Mouse (Mus musculus): Measurements from ENCODE around the gene Tfcp2. TPM values are rescaled to one million over a fixed set of nuclear protein-coding genes. Genes with fewer than 3 reads are reported as not detected.

Gene Tfcp2
- polyA plus RNA-seq, 2 experiments, result 23.2 to 30.5 TPM

DNA sequence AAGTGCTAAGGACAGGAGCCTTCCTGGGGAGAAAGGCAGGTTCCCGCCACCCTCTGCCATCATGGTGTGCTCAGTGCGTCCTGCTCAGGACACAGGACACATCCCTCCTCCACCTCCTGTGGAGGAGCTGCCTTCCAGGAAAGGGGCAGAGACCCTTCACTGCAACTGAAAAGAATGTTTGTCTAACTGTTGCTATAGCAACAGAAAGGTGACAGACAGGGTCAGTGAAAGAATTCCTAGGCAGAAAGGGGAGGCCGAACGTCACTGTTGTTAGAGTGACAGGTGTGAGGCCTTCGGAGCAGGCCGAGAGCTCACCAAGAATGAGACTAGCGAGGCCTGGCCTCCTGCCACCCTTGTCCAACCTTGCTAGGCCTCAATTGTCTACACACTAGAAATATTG lies 65.4 kb downstream of the Tfcp2 start:
- H3K4me3 ChIP-seq (replicated peaks; ENCODE audit: low read length), result no peak overlapping the region
- H3K27ac ChIP-seq (replicated peaks; ENCODE audit: low read depth, low read length), result no peak overlapping the region
- H3K27me3 ChIP-seq (ENCODE audit: control insufficient read depth, insufficient read depth, low read length), result no peaks in the 10 kb centered on the region
- WGBS, result 84% methylated on average over 7 of the region's 7 CpGs
- H3K9ac ChIP-seq (ENCODE audit: low read depth, low read length, severe bottlenecking), result no peak overlapping the region
- H3K4me2 ChIP-seq (replicated peaks; ENCODE audit: low read depth, low read length, severe bottlenecking), result no peak overlapping the region
- H3K36me3 ChIP-seq (ENCODE audit: control insufficient read depth, insufficient read depth, low read length), result peaks cover 74% of the 10 kb centered on the region
- no peaks in the 10 kb centered on the region for H3K9me3 ChIP-seq (ENCODE audit: control insufficient read depth, low read length)
- ATAC-seq (ENCODE audit: low FRiP score, low read depth) (no peak), DNase-seq (ENCODE audit: low spot score) (peak; percentile 18)
- no peak for TF ChIP-seq POLR2A (IDR thresholded peaks at IDR 0.05; ENCODE audit: borderline replicate concordance, extremely low read depth, insufficient read depth, insufficient read length)
- peaks cover 9% of the 10 kb centered on the region for H3K4me1 ChIP-seq (ENCODE audit: control insufficient read depth, insufficient read depth, low read length)

DNA sequence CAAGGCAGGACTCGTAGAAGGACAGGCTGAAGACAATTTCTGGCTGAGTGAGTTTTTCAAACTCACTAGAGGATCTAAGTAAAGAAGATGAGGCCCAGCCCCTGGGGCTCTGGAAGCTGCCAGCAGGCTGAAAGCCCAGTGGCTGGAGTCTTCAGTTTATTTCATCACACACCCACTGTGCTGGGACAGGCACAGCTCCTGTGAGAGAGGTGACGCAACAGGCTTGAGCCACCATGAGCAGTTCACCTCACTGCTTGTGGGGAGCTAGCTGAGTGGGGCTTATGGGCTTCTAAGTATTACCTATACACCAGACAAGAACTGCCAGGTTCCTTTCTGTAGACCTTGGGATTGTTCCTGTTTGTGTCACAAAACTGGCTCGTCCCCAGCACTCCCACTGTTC lies 66.2 kb downstream of the Tfcp2 start:
- H3K36me3 ChIP-seq (ENCODE audit: control insufficient read depth, insufficient read depth, low read length), result peaks cover 83% of the 10 kb centered on the region
- no peak for TF ChIP-seq POLR2A (IDR thresholded peaks at IDR 0.05; ENCODE audit: borderline replicate concordance, extremely low read depth, insufficient read depth, insufficient read length)
- no peak overlapping the region for H3K4me3 ChIP-seq (replicated peaks; ENCODE audit: low read length)
- WGBS, result 87% methylated on average over 3 of the region's 3 CpGs
- no peak overlapping the region for H3K9ac ChIP-seq (ENCODE audit: low read depth, low read length, severe bottlenecking)
- no peak overlapping the region for H3K4me2 ChIP-seq (replicated peaks; ENCODE audit: low read depth, low read length, severe bottlenecking)
- no peaks in the 10 kb centered on the region for H3K27me3 ChIP-seq (ENCODE audit: control insufficient read depth, insufficient read depth, low read length)
- ATAC-seq (ENCODE audit: low FRiP score, low read depth) (no peak), DNase-seq (ENCODE audit: low spot score) (no peak)
- H3K27ac ChIP-seq (replicated peaks; ENCODE audit: low read depth, low read length), result no peak overlapping the region
- H3K4me1 ChIP-seq (ENCODE audit: control insufficient read depth, insufficient read depth, low read length), result peaks cover 3% of the 10 kb centered on the region; the same call in 1 of the 2 replicates
- H3K9me3 ChIP-seq (ENCODE audit: control insufficient read depth, low read length), result no peaks in the 10 kb centered on the region

- WGBS, result 78% methylated on average over 4 of the region's 4 CpGs
- Histone ChIP-seq H3K36me3 (ENCODE audit: control insufficient read depth, insufficient read depth, low read length) (peaks cover 89% of the 10 kb centered on the region), H3K9me3 (ENCODE audit: control insufficient read depth, low read length) (no peaks in the 10 kb centered on the region), H3K9ac (ENCODE audit: low read depth, low read length, severe bottlenecking) (no peak overlapping the region), H3K4me3 (replicated peaks; ENCODE audit: low read length) (no peak overlapping the region), H3K4me2 (replicated peaks; ENCODE audit: low read depth, low read length, severe bottlenecking) (no peak overlapping the region), H3K4me1 (ENCODE audit: control insufficient read depth, insufficient read depth, low read length) (no peaks in the 10 kb centered on the region), H3K27ac (replicated peaks; ENCODE audit: low read depth, low read length) (no peak overlapping the region), H3K27me3 (ENCODE audit: control insufficient read depth, insufficient read depth, low read length) (no peaks in the 10 kb centered on the region)
- TF ChIP-seq POLR2A (IDR thresholded peaks at IDR 0.05; ENCODE audit: borderline replicate concordance, extremely low read depth, insufficient read depth, insufficient read length), result no peak
- DNase-seq (ENCODE audit: low spot score), result no peak
- no peak for ATAC-seq (ENCODE audit: low FRiP score, low read depth)
Observed at GRCm38 (mm10) chr15:100478925-100479324, 72.9 kb downstream of the Tfcp2 start.

DNA sequence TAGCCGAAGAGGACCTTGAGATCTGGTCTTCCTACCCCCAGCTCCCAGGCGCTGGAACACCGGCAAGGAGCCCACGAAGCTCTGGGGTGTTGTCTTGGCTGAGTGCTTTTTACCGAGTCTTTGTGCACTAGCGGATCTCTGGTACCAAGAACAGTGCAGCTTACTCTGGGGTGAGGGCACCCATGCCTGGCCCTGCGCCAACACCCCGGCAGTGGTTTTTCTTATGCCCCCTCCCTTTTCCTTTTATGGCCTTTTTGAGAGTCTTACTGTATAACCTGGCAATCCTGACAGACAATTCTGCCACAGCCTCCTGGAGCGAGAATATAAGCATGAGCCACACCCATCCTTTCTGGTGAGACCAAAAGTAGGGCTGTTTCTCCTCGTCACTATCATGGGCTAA lies 73.5 kb downstream of the Tfcp2 start:
- Histone ChIP-seq H3K9me3 (ENCODE audit: control insufficient read depth, low read length) (no peaks in the 10 kb centered on the region), H3K4me1 (ENCODE audit: control insufficient read depth, insufficient read depth, low read length) (no peaks in the 10 kb centered on the region), H3K4me2 (replicated peaks; ENCODE audit: low read depth, low read length, severe bottlenecking) (no peak overlapping the region), H3K27me3 (ENCODE audit: control insufficient read depth, insufficient read depth, low read length) (no peaks in the 10 kb centered on the region), H3K36me3 (ENCODE audit: control insufficient read depth, insufficient read depth, low read length) (peaks cover 88% of the 10 kb centered on the region), H3K9ac (ENCODE audit: low read depth, low read length, severe bottlenecking) (no peak overlapping the region), H3K27ac (replicated peaks; ENCODE audit: low read depth, low read length) (no peak overlapping the region), H3K4me3 (replicated peaks; ENCODE audit: low read length) (no peak overlapping the region)
- ATAC-seq (ENCODE audit: low FRiP score, low read depth), result no peak
- WGBS, result 79% methylated on average over 10 of the region's 10 CpGs
- no peak for TF ChIP-seq POLR2A (IDR thresholded peaks at IDR 0.05; ENCODE audit: borderline replicate concordance, extremely low read depth, insufficient read depth, insufficient read length)
- DNase-seq (ENCODE audit: low spot score), result no peak

GRCm38 (mm10) chr15:100473926-100474503 lies 77.8 kb downstream of the Tfcp2 start:
- peaks cover 51% of the 10 kb centered on the region for H3K36me3 ChIP-seq (ENCODE audit: control insufficient read depth, insufficient read depth, low read length)

More at GRCm38 (mm10) chr15:100473926-100474503, 77.8 kb downstream of the Tfcp2 start:
- no peak overlapping the region for H3K4me2 ChIP-seq (replicated peaks; ENCODE audit: low read depth, low read length, severe bottlenecking)
- ATAC-seq (ENCODE audit: low FRiP score, low read depth) (no peak), DNase-seq (ENCODE audit: low spot score) (no peak)
- 84% methylated on average over 7 of the region's 7 CpGs for WGBS
- H3K27me3 ChIP-seq (ENCODE audit: control insufficient read depth, insufficient read depth, low read length), result no peaks in the 10 kb centered on the region
- TF ChIP-seq POLR2A (IDR thresholded peaks at IDR 0.05; ENCODE audit: borderline replicate concordance, extremely low read depth, insufficient read depth, insufficient read length), result no peak
- no peak overlapping the region for H3K27ac ChIP-seq (replicated peaks; ENCODE audit: low read depth, low read length)
- H3K4me3 ChIP-seq (replicated peaks; ENCODE audit: low read length), result no peak overlapping the region
- H3K9me3 ChIP-seq (ENCODE audit: control insufficient read depth, low read length), result no peaks in the 10 kb centered on the region
- peaks cover 9% of the 10 kb centered on the region for H3K4me1 ChIP-seq (ENCODE audit: control insufficient read depth, insufficient read depth, low read length)
- H3K9ac ChIP-seq (ENCODE audit: low read depth, low read length, severe bottlenecking), result no peak overlapping the region
